Mouse (Mus musculus) intestine, postnatal 0 days (tissue): ENCODE results near the gene Erv3. TPM values are rescaled to one million over a fixed set of nuclear protein-coding genes. Genes with fewer than 3 reads are reported as not detected.

Source experiments
- ATAC-seq: fragments of 200-750 bp; cut with Nextera tagmentation; 2 replicates; pipeline ENCODE4 v1.8.0; 2017; ENCODE audit warnings: mild to moderate bottlenecking, moderate TSS enrichment, moderate library complexity
- H3K27ac ChIP-seq: fragments of 300-500 bp; sonication (generic); 2 replicates; pipeline ENCODE4 v1.5.1; 2014; ENCODE audit warnings: mild to moderate bottlenecking, low read depth, low read length, moderate library complexity
- H3K27me3 ChIP-seq: fragments of 300-500 bp; sonication (generic); replicated peaks from 2 replicates; pipeline ENCODE4 v1.6.1; 2014; ENCODE audit warnings: low read length, mixed read lengths; ENCODE audit not compliant: control insufficient read depth, insufficient read depth
- H3K36me3 ChIP-seq: fragments of 300-500 bp; sonication (generic); 2 replicates; pipeline ENCODE4 v1.6.1; 2014; ENCODE audit warnings: mild to moderate bottlenecking, moderate library complexity; ENCODE audit not compliant: control insufficient read depth, insufficient read depth
- H3K4me1 ChIP-seq: fragments of 300-500 bp; sonication (generic); replicated peaks from 2 replicates; pipeline ENCODE4 v1.6.1; 2014; ENCODE audit warnings: antibody characterized with exemption, low read length, mixed read lengths; ENCODE audit not compliant: control insufficient read depth, insufficient read depth
- H3K4me2 ChIP-seq: fragments of 300-500 bp; sonication (generic); replicated peaks from 2 replicates; pipeline ENCODE4 v1.6.1; 2014; ENCODE audit warnings: low read depth, mild to moderate bottlenecking, moderate library complexity
- H3K4me3 ChIP-seq: fragments of 300-500 bp; sonication (generic); 2 replicates; pipeline ENCODE4 v1.5.1; 2014; ENCODE audit warnings: low read depth, low read length
- H3K9ac ChIP-seq: fragments of 300-500 bp; sonication (generic); 2 replicates; pipeline ENCODE4 v1.6.1; 2014; ENCODE audit warnings: mild to moderate bottlenecking, low read depth, low read length
- H3K9me3 ChIP-seq: fragments of 300-500 bp; sonication (generic); 2 replicates; pipeline ENCODE4 v1.6.1; 2016; ENCODE audit warnings: mixed run types; ENCODE audit not compliant: control insufficient read depth
- CTCF ChIP-seq: sonication (generic); IDR thresholded peaks from 2 replicates; pipeline ENCODE4 v1.5.1; 2016; ENCODE audit warnings: low read depth, mild to moderate bottlenecking, control low read depth, antibody characterized with exemption, moderate library complexity
- WGBS: fragments of 180-500 bp; shearing (Covaris S2); extraction: QIAGEN DNeasy Blood & Tissue Kit; methylation state at CpG from one replicate; pipeline ENCODE4 v1.1.7; 2014; 5-methylcytosine and 5-hydroxymethylcytosine counted together
- polyA plus RNA-seq: library from polyadenylated mRNA; unstranded; fragments of >200 nt; fragmentation: Nextera tagmentation; extraction: Ambion mirVana; gene quantifications from 2 replicates; pipeline ENCODE4 v1.2.1, GENCODE M21; 2015

Gene Erv3
- polyA plus RNA-seq, 1 experiment from 2014 or later, result not detected

DNA sequence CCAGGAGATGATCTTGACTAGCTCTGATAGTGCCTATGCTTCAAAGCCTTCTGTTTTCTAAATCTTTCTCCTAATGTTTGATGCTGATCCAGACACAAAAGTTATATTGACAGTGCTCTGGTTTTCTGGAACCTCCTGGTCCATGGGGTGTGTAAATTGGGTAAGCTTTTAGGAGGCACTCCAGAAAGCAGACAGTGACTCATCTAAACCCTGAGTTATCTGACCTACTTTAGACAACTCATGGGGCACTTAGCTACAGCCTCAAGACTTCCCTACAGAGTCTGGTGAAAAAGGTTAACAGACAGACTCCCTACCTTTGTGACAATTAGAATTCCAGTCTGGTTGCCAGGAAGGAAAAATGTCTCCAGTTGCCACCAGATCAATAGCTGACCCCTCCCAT lies 1.7 kb downstream of the Erv3 start:
- no peaks in the 10 kb centered on the region for H3K9me3 ChIP-seq
- no peaks in the 10 kb centered on the region for H3K36me3 ChIP-seq
- ATAC-seq, result no peak
- no peak for TF ChIP-seq CTCF
- H3K27me3 ChIP-seq, result no peaks in the 10 kb centered on the region
- no peak overlapping the region for H3K4me2 ChIP-seq
- no peak overlapping the region for H3K27ac ChIP-seq
- H3K4me1 ChIP-seq, result no peaks in the 10 kb centered on the region
- H3K4me3 ChIP-seq, result no peak overlapping the region
- H3K9ac ChIP-seq, result no peak overlapping the region

DNA sequence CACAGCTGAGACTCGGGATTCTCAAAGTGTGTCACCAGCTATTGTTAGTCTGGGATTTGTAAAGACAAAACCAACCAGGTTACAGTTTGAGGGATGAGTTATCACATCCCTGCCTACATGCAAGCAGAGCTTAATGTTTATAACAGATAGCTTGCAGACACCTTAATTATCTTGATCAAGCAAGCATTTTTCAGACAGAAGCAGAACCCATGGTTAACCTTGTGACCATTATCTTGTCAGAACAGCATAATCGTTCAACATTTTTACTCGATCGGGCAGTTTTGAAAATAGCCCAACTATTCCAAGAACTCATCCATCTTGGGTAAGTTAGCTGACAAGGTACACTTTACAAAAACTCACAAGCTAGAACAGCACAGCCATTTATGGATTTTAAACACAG lies 5.8 kb downstream of the Erv3 start:
- 63% methylated on average over 4 of the region's 4 CpGs for WGBS
- no peak overlapping the region for H3K9ac ChIP-seq

DNA sequence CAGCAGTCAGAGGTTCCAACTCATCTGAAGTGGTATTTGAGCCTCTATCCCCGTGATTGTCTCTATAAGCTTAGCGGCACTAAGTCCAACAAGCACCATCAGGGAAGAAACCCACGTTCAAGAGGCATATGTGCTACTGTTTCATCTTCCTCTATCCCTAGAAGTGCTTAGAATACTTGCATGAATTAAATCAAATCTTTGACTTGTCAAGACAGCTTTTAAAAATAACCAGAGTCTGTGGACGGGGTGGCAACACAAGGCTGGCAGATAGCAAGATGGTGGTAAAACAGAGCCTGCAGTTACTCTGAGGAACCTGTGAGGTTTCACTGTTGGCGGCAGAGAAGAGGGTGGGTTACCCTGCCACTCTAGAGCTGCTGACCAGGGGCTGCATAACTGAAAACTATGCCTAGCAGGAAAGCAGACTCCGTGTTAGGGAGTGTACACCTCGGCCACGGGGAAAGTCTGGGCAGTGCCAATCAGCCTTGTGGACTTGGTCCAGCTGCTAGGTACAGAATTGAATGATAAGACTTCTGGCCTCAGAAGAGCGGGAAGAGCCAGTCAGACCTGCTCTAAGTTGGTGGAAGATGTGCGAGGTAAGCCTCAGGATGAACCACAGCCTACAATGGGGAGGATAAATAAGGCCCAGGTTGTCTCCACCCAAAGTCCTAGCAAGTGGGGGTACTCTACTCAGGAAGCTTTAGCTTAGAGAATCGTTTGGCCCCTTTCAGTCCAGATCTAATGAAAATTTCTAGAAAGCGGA lies 8.0 kb downstream of the Erv3 start:
- Histone ChIP-seq H3K27me3 (no peaks in the 10 kb centered on the region), H3K9me3 (no peaks in the 10 kb centered on the region), H3K4me2 (no peak overlapping the region), H3K9ac (no peak overlapping the region), H3K27ac (no peak overlapping the region), H3K36me3 (no peaks in the 10 kb centered on the region), H3K4me3 (no peak overlapping the region), H3K4me1 (no peaks in the 10 kb centered on the region)
- ATAC-seq, result no peak
- 82% methylated on average over 12 of the region's 12 CpGs for WGBS
- TF ChIP-seq CTCF, result no peak

More for the DNA sequence above, 5.8 kb downstream of the Erv3 start:
- H3K4me2 ChIP-seq, result no peak overlapping the region
- H3K4me1 ChIP-seq, result no peaks in the 10 kb centered on the region
- H3K27ac ChIP-seq, result no peak overlapping the region
- no peak for ATAC-seq
- no peak overlapping the region for H3K4me3 ChIP-seq
- TF ChIP-seq CTCF, result no peak
- no peaks in the 10 kb centered on the region for H3K9me3 ChIP-seq
- no peaks in the 10 kb centered on the region for H3K36me3 ChIP-seq
- no peaks in the 10 kb centered on the region for H3K27me3 ChIP-seq

DNA sequence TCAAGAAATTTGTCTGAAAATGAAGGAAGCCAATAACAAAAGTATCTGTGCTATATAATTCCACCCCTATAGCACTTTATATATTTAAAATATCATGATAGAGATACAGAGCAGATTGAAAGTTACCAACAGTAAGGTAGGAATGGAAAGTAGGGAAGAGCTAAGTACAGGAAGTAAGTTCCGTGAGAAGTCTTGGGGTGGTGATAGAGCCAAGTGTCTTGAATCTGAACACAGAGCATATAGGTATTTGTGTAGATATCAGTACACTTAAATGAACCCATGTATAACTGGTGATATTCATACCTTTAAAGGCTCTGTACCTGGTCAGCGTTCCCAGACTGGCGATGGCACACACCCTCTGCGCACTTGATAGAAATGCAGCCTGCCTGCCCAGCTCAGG lies 9.5 kb downstream of the Erv3 start:
- no peak overlapping the region for H3K9ac ChIP-seq
- H3K9me3 ChIP-seq, result no peaks in the 10 kb centered on the region
- no peaks in the 10 kb centered on the region for H3K4me1 ChIP-seq
- H3K27ac ChIP-seq, result no peak overlapping the region
- 92% methylated on average over 4 of the region's 4 CpGs for WGBS
- H3K36me3 ChIP-seq, result no peaks in the 10 kb centered on the region
- no peak for ATAC-seq
- no peak overlapping the region for H3K4me2 ChIP-seq
- H3K4me3 ChIP-seq, result no peak overlapping the region
- TF ChIP-seq CTCF, result no peak
- H3K27me3 ChIP-seq, result no peaks in the 10 kb centered on the region

DNA sequence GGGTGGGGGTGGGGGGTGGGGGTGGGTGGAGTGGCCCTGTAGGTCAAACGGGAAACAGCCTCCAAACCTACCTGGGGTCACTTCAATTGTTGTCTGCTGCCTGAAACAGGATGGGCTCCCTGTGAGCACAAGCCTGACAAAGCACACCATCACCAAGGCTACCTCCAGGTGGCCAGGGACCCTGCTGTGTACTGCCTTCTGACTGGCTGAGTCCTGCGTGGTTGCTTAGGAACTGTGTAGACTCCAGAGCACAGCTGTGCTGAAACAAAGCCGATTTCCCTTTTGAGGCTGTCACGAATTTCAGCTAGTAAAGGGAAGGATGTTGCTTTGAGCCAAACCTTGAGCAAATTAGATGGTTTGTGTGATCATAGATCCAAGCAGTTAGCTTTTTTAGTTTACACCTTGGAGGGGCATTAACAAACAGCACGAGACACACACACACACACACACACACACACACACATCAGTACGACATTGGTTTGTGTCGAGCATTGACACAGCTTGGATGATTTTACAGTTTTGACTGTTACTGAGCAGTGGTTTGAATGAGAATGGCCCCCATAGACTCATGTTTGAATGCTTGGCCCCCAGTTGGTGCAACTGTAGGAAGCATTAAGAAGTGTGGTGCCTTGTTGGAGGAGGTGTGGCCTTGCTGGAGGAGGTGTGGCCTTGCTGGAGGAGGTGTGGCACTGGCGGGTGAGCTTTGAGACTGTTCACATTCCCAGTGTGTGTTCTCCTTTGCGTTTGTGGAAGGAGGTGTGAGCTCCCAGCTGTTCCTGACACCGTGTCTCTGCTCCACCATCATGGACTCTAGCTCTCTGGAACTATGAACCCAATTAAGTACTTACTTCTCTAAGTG lies 11.8 kb downstream of the Erv3 start:
- no peaks in the 10 kb centered on the region for H3K4me1 ChIP-seq
- no peak overlapping the region for H3K4me2 ChIP-seq
- no peak overlapping the region for H3K27ac ChIP-seq
- no peak for TF ChIP-seq CTCF
- no peaks in the 10 kb centered on the region for H3K36me3 ChIP-seq
- no peaks in the 10 kb centered on the region for H3K27me3 ChIP-seq
- 12% methylated on average over 10 of the region's 10 CpGs for WGBS
- no peak overlapping the region for H3K9ac ChIP-seq
- H3K4me3 ChIP-seq, result no peak overlapping the region
- ATAC-seq, result peak; percentile 90
- H3K9me3 ChIP-seq, result no peaks in the 10 kb centered on the region

DNA sequence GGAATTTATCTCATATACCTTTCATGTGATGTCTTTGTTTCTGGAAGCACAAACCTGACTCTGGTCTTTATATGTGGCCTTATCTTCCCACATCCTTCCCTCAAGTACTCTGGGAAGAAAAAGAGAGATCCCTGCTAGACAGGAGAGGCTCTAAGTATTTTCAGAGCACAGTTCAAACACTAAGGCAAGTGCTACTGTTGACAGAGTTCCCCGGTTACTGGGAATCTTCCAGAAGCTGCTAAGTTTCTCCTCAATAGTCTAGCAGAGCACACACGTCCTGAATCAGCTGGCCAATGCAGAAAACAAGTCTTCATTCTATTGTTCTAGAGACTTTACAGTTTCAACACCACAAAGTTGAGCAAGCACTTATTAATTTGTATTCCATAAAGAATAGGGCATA lies 12.7 kb downstream of the Erv3 start:
- TF ChIP-seq CTCF, result no peak
- ATAC-seq, result no peak
- Histone ChIP-seq H3K4me2 (no peak overlapping the region), H3K36me3 (no peaks in the 10 kb centered on the region), H3K4me1 (no peaks in the 10 kb centered on the region), H3K9me3 (no peaks in the 10 kb centered on the region), H3K27me3 (no peaks in the 10 kb centered on the region), H3K4me3 (no peak overlapping the region), H3K27ac (no peak overlapping the region), H3K9ac (no peak overlapping the region)
- 40% methylated on average over 2 of the region's 2 CpGs for WGBS
